Mouse (Mus musculus): ENCODE measurements around the gene Pola2.

The Pola2 gene

GRCm38 (mm10) chr19:5963883-5964562 lies at the start of gene Pola2:
TSS of gene Pola2 (minus strand) at chr19:5964202.
- DNase-seq, result peak; percentile 92

GRCm38 (mm10) chr19:6013691-6014090 lies 49.7 kb upstream of the Pola2 start:
- no peak for DNase-seq

- DNase-seq, result no peak
Observed at GRCm38 (mm10) chr19:6009137-6009536, 45.1 kb upstream of the Pola2 start.

GRCm38 (mm10) chr19:6007013-6007412 lies 43.0 kb upstream of the Pola2 start:
- no peak for DNase-seq

- no peak for DNase-seq
Observed at GRCm38 (mm10) chr19:6005541-6005940, 41.5 kb upstream of the Pola2 start.

- DNase-seq, result no peak
Observed at GRCm38 (mm10) chr19:5999969-6000368, 36.0 kb upstream of the Pola2 start.

GRCm38 (mm10) chr19:5998180-5998579 lies 34.2 kb upstream of the Pola2 start:
- DNase-seq, result no peak

GRCm38 (mm10) chr19:5994711-5995110 lies 30.7 kb upstream of the Pola2 start:
- no peak for DNase-seq

GRCm38 (mm10) chr19:5992012-5992411 lies 28.0 kb upstream of the Pola2 start:
- no peak for DNase-seq

- no peak for DNase-seq
Observed at GRCm38 (mm10) chr19:5991467-5991866, 27.5 kb upstream of the Pola2 start.

GRCm38 (mm10) chr19:5990921-5991320 lies 26.9 kb upstream of the Pola2 start:
- no peak for DNase-seq

GRCm38 (mm10) chr19:5990033-5990432 lies 26.0 kb upstream of the Pola2 start:
- DNase-seq, result no peak

- DNase-seq, result no peak
Observed at GRCm38 (mm10) chr19:5989585-5989984, 25.6 kb upstream of the Pola2 start.

GRCm38 (mm10) chr19:5988815-5989452 lies 24.9 kb upstream of the Pola2 start:
- DNase-seq, result peak; percentile 92

GRCm38 (mm10) chr19:5988027-5988814 lies 24.2 kb upstream of the Pola2 start:
- no peak for DNase-seq

GRCm38 (mm10) chr19:5986043-5986442 lies 22.0 kb upstream of the Pola2 start, which contains the start of gene Slc22a20:
TSS of gene Slc22a20 (minus strand) at chr19:5986143.
- no peak for DNase-seq

GRCm38 (mm10) chr19:5980477-5980876 lies 16.5 kb upstream of the Pola2 start:
- DNase-seq, result no peak

GRCm38 (mm10) chr19:5977717-5978116 lies 13.7 kb upstream of the Pola2 start:
- peak; percentile 27 for DNase-seq

GRCm38 (mm10) chr19:5975676-5976075 lies 11.7 kb upstream of the Pola2 start:
- DNase-seq, result peak; percentile 53

- no peak for DNase-seq
Observed at GRCm38 (mm10) chr19:5975112-5975511, 11.1 kb upstream of the Pola2 start.

GRCm38 (mm10) chr19:5967664-5968063 lies 3.7 kb upstream of the Pola2 start:
- no peak for DNase-seq

GRCm38 (mm10) chr19:5966786-5967185 lies 2.8 kb upstream of the Pola2 start:
- no peak for DNase-seq

- no peak for DNase-seq
Observed at GRCm38 (mm10) chr19:5965910-5966309, 1.9 kb upstream of the Pola2 start.

GRCm38 (mm10) chr19:5965280-5965679 lies 1.3 kb upstream of the Pola2 start:
- DNase-seq, result peak; percentile 87

Data from lung, postnatal 10 days (tissue).